Mouse (Mus musculus): ENCODE data around the gene Spata31d1a.

The Spata31d1a gene

DNA sequence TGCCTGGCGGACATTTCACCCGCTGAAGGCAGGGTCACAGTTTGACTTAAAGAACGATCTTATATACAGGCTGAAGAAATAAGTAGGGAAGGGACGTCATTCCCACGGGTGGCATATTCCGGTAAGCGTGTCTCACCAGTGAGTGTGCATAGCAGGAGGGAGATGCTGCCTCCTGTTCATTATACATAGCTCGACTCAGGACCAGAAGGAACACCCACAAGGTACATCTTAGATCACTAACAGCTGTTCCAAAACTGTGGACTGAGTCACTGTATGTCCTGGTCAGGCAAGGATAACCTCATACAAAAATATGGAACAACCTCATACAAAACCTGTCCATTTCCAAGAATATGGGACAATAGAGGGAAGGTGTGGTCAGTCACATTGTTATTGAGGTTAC is 11.0 kb downstream of the Spata31d1a start:
- DNase-seq, result no peak

DNA sequence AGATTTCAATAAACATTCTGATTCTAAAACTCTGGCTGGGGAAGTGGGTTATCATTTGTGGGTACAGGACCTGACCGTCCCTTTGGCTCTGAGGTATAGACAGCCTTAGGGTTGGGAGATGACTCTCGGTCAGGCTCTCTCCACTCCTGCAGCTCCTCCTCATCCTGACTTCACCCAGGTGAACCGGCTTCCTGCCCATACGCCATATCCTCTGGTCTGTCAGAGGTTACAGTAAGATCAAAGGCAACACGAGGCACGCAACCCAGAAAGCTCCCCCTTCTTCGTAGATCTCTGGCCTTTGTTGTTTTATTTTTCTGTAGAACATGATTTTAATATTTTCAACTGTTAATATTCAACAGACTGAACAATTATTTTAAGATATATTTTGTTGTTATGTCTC is 14.3 kb downstream of the Spata31d1a start:
- no peak for DNase-seq

- DNase-seq, result no peak
Measured at GRCm38 (mm10) chr13:59694008-59694407, 16.1 kb downstream of the Spata31d1a start, which contains the start of gene 4921517D22Rik. 4921517D22Rik (minus strand) TSS chr13:59694108.

GRCm38 (mm10) chr13:59691478-59691877 is 18.7 kb downstream of the Spata31d1a start:
- DNase-seq, result no peak

DNA sequence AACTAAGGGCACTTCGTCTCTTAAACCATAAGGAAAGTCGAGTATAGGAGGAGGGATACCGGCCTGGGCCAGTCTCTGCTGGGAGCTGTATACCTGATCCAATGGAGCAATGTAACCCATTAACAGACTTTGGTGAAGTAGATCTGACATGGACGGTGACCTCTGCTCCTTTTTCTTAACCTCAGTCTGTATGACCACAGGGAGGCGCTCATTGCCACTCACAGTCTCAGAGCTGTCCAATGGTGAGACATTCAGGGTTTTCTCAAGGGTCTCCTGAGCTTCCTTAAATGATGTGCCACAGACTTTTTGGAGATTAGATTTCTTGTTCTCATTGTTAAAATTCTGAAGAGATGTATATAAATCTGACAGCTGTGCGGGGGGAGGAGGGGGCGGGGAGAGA is 19.6 kb downstream of the Spata31d1a start:
- no peak for DNase-seq

DNA sequence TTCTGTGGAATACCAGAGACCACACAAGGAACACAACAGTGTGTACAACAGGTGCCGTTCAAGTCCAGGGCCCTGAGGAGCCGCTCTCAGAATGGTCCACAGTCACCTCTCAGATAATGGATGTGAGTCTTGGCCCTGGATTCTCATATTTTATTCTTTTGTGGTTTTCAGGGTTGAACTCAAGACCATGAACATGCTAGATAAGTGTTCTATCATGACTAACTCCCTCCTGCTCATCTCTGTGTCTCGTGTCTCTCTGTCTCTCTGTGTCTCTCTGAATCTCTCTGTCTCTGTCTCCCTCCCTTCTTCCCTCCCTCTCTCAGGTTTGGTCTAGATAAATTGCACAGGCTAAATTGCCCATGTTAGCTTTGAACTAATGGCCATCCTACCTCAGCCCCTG is 20.3 kb downstream of the Spata31d1a start:
- DNase-seq, result no peak

DNA sequence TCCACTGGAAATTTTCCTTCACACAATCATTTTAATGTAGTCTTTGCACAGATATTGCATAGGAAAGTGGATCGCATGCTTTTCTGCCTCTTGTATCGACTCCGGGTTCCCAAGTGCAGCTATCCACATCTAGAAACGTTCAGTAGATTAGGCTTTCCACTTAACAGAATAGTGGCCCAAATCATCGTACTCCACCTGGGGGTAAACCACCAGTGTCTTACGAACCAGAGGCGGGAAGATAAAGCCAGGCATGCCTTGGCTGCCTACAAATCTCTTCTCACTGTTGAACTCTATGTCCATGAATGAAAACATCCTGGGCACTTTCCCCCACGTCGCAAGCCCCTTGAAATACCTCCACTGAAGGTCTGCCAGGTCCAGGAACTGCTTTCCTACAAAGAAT is 20.8 kb downstream of the Spata31d1a start:
- DNase-seq, result no peak

GRCm38 (mm10) chr13:59688338-59688770 is 21.8 kb downstream of the Spata31d1a start:
- DNase-seq, result peak in 1 of 2 experiments; percentile 54

DNA sequence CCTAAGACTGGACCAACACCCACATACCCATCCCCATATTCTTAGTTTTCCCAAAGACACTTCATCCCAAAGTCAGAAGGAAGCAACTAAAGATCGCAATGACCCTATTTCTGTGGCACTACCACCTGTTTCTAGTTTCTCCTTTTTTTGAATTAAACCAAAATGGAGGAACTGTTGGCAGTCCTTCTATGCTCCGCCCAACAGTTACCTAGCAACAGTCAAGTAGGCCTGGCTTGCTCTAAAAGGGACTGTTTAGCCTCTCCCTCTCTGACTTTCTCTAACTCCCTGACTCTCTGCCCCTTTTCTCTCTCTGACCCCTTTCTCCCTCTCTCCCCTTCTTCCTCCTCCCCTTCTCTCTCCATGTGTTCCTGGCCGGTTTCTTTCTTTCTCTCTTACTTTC is 24.9 kb downstream of the Spata31d1a start:
- no peak for DNase-seq

- no peak for DNase-seq
Measured at GRCm38 (mm10) chr13:59682629-59683028, 27.5 kb downstream of the Spata31d1a start.

DNA sequence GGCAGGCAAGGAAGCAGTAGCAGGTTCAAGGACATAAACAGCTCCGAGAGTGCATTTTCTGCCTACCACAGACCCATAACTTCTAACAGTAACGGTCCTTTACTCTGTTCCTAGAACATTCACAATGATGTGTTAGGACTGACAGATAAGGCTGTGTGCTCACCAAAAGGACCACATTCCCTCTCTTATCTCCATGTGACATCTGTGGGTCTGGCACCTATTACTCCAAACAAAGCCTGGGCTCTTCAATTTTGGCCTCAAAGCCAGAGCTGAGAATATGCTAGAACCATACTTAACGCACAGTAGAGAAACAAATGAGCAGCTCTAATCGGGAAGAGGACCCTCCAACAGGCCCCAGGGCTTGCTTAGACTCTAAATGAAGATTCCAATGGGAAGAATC is 30.2 kb downstream of the Spata31d1a start:
- DNase-seq, result no peak

GRCm38 (mm10) chr13:59679306-59679705 is 30.8 kb downstream of the Spata31d1a start:
- DNase-seq, result no peak

- peak in 1 of 2 experiments; percentile 40 for DNase-seq
Measured at GRCm38 (mm10) chr13:59676316-59677229, 33.6 kb downstream of the Spata31d1a start.

DNA sequence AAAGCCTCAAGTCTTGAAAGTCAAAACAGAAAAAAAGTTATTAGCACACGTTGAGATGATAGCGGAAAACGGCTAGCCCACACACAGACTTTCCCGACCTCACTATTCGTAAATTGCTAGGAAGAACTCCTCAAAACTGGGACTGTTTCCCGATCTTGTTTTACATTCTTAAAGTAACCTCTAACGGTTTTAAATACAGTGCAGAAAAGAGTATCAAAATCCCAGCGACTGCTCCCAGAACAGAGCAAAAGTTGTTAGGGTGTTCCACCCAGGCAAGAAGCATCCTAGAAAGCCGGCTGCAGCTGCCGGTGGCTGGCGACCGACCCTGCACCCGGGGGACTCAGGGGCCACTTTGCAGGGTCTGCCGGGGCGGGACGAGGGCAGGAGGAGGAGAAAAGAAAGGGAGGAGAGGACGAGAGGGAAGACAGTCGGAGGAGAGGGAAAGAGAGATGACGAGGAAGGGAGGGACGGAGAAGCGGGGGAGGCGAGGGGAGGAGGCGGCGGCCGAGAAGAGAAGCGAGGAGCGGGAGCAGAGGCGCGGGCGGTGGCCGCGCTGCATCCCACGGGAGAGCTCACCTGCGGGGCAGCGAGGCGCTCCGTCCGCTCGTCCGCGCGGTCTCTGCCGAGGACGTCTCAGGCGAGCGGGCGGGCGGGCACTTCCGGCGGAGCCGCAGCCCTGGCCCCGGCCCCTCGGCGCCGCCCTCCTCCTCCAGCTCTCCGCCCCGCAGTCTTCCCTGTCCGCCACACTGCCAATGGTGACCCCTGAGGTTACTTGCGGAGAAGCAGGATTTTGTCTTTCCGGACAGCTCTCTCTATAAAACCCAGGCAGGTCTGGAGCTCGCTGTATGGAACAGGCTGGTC is 34.7 kb downstream of the Spata31d1a start, which contains the start of gene Golm1:
Golm1 (minus strand) TSS at position 661 of the 861 bp plus-strand sequence.
- peak; percentile 63 to 80 for DNase-seq

- peak in 1 of 2 experiments; percentile 38 for DNase-seq
Measured at GRCm38 (mm10) chr13:59674761-59675150, 35.4 kb downstream of the Spata31d1a start.

DNA sequence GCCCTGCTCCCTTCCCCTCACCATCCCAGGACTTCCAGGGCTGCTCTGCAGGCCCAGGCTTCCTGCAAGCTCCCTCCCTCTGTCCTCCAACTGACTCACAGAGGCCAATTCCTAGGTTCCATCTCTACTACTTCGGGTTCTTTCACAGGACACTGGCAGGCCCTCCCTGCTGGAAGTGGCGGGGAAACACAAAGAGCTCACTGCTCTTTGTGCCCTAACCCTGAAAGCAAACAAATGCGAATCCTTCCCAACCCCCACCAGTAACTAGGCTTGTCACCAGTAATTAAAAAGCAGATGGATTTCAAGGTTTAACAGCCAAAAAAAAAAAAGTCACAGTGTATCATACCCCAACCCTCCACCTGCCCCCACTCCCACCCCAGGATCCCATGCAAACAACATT is 35.9 kb downstream of the Spata31d1a start:
- no peak for DNase-seq

DNA sequence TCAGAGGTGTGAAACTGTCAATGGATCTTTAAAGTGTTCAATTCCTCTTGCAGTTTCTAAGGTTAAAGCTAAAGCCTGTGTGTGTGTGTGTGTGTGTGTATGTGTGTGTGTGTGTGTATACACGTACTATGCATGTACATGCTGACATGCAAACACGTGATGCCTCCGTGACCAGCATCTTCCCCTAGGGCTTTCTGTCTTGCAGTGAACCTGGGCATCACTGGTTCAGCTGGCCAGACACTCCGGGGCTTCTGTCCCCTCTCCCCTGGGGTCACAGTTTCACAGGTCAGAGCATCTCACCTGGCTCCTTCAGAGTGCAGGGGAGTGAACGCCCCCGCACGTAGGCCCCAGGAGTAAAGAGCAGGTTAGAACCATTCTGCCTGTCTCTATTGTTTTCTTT is 36.5 kb downstream of the Spata31d1a start:
- no peak for DNase-seq

DNA sequence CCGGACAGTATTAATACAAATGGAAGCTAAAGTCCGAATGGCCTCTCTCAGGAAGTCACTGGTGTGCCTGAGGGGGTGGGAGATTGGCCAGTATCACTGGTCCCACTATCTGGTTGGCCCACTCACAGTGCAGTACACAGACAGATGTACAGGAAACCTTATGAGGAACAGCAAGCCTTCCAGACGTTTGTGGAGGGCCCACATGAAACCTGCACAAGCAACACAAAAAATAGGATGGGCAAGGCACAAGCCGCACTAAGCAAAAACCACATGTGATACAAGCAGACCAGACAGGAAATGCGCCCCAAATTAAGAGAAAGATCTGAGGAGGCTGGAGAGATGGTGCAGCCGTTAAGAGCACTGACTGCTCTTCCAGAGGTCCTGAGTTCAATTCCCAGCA is 37.9 kb downstream of the Spata31d1a start:
- no peak for DNase-seq

DNA sequence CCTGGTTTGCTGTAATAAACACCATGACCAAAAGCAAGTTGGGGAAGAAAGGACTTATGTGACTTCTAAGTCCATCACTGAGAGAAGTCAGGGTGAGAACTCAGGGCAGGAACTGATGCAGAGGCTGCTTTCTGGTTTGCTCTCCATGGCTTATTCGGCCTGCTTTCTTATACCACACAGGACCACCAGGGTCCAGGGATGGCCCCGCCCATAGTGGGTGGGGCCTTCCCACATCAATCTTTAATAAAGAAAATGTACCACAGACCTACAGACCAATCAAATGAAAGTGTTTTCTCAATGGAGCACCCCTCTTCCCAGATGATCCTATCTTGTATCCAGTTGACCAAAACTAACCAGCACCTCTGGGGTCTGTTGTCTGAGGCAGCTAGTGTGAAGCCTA is 38.6 kb downstream of the Spata31d1a start:
- DNase-seq, result no peak

- no peak for DNase-seq
Measured at GRCm38 (mm10) chr13:59669946-59670345, 40.2 kb downstream of the Spata31d1a start.

DNA sequence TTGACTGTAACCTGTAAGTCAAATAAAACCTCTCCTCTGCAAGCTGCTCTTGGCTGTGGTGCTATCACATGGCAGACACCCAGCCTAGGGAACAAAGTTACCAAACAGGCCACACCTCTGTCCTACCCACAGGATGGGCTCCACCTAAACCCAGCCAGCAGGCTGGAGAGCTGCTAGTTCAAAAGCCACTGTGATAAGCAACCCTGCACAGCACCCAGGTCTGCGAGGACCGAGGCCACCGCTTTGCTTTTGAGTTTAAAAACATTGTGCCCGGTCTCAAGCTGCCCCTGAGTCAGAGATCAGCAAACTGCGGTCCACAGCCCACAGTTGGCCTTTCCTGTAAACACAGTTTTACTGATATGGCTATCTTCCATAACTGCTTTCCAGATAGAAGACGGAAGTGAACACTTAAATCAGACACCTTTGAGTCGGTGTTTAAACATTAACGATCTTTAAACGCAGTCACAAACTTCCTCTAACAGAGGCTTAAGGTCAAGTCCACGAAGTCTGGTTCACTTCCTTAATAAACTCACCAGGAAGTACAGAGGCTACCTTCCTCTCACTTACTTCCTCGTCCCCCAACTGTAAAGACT is 41.5 kb downstream of the Spata31d1a start:
- peak; percentile 42 to 53 for DNase-seq

DNA sequence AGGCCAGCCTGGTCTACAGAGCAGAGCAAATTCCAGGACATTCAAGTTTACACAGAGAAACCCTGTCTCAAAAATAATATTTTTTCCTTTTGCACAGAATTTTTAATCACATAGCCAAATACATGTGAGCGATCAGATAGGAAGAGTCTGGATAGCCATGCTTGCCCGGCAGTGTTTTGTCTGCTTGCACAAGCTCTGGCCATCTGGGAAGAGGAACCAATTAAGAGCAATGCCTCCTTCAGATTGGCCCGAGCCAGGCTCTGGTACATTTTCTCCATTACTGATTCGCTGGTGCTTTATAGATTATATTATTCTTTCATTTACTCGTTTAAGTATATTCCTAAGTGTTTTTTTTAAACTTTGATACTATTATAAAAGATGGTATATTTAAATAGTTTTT is 42.4 kb downstream of the Spata31d1a start:
- no peak for DNase-seq

Data from kidney, postnatal 36 days (tissue).